Mouse (Mus musculus): ENCODE results near the gene Palm2. TPM values are rescaled to one million over a fixed set of nuclear protein-coding genes. Genes with fewer than 3 reads are reported as not detected.
A peak's percentile ranks its signal among the peaks of the same experiment; 100 is the strongest.

The Palm2 gene
- polyA plus RNA-seq, 1 experiment, result 14.6 TPM

GRCm38 (mm10) chr4:57567666-57568206 lies 133.7 kb downstream of the Palm2 start, which contains the start of gene Pakap:
Gene Pakap, plus strand, starts transcription at chr4:57568179.
- DNase-seq (ENCODE audit: extremely low spot score in 1 of 2, low spot score in 1 of 2), result peak in 1 of 2 experiments; percentile 83

- DNase-seq (ENCODE audit: extremely low spot score in 1 of 2, low spot score in 1 of 2), result no peak
These were observed 134.4 kb downstream of the Palm2 start for GRCm38 (mm10) chr4:57568268-57569068.

- no peak for DNase-seq (ENCODE audit: extremely low spot score in 1 of 2, low spot score in 1 of 2)
These were observed 135.0 kb downstream of the Palm2 start for GRCm38 (mm10) chr4:57569069-57569355.

- no peak for DNase-seq (ENCODE audit: extremely low spot score in 1 of 2, low spot score in 1 of 2)
These were observed 135.7 kb downstream of the Palm2 start for GRCm38 (mm10) chr4:57569711-57570110.

- DNase-seq (ENCODE audit: extremely low spot score in 1 of 2, low spot score in 1 of 2), result no peak
These were observed 136.2 kb downstream of the Palm2 start for GRCm38 (mm10) chr4:57570229-57570628.

- DNase-seq (ENCODE audit: extremely low spot score in 1 of 2, low spot score in 1 of 2), result no peak
These were observed 140.1 kb downstream of the Palm2 start for GRCm38 (mm10) chr4:57574181-57574580.

GRCm38 (mm10) chr4:57574646-57575045 lies 140.6 kb downstream of the Palm2 start:
- no peak for DNase-seq (ENCODE audit: extremely low spot score in 1 of 2, low spot score in 1 of 2)

GRCm38 (mm10) chr4:57575686-57576085 lies 141.6 kb downstream of the Palm2 start:
- DNase-seq (ENCODE audit: extremely low spot score in 1 of 2, low spot score in 1 of 2), result no peak

GRCm38 (mm10) chr4:57576095-57576494 lies 142.0 kb downstream of the Palm2 start:
- DNase-seq (ENCODE audit: extremely low spot score in 1 of 2, low spot score in 1 of 2), result no peak

GRCm38 (mm10) chr4:57579683-57580082 lies 145.6 kb downstream of the Palm2 start:
- no peak for DNase-seq (ENCODE audit: extremely low spot score in 1 of 2, low spot score in 1 of 2)

GRCm38 (mm10) chr4:57585281-57585800 lies 151.3 kb downstream of the Palm2 start:
- DNase-seq (ENCODE audit: extremely low spot score in 1 of 2, low spot score in 1 of 2), result no peak

- DNase-seq (ENCODE audit: extremely low spot score in 1 of 2, low spot score in 1 of 2), result no peak
These were observed 153.0 kb downstream of the Palm2 start for GRCm38 (mm10) chr4:57586933-57587658.

GRCm38 (mm10) chr4:57588356-57588755 lies 154.3 kb downstream of the Palm2 start:
- DNase-seq (ENCODE audit: extremely low spot score in 1 of 2, low spot score in 1 of 2), result no peak

GRCm38 (mm10) chr4:57592751-57593150 lies 158.7 kb downstream of the Palm2 start:
- DNase-seq (ENCODE audit: extremely low spot score in 1 of 2, low spot score in 1 of 2), result no peak

- no peak for DNase-seq (ENCODE audit: extremely low spot score in 1 of 2, low spot score in 1 of 2)
These were observed 165.9 kb downstream of the Palm2 start for GRCm38 (mm10) chr4:57599946-57600345.

GRCm38 (mm10) chr4:57600685-57601457 lies 166.8 kb downstream of the Palm2 start:
- no peak for DNase-seq (ENCODE audit: extremely low spot score in 1 of 2, low spot score in 1 of 2)

- no peak for DNase-seq (ENCODE audit: extremely low spot score in 1 of 2, low spot score in 1 of 2)
These were observed 167.4 kb downstream of the Palm2 start for GRCm38 (mm10) chr4:57601458-57601835.

- no peak for DNase-seq (ENCODE audit: extremely low spot score in 1 of 2, low spot score in 1 of 2)
These were observed 168.0 kb downstream of the Palm2 start for GRCm38 (mm10) chr4:57601903-57602617.

- peak in 1 of 2 experiments; percentile 34 for DNase-seq (ENCODE audit: extremely low spot score in 1 of 2, low spot score in 1 of 2)
These were observed 172.2 kb downstream of the Palm2 start for GRCm38 (mm10) chr4:57606258-57606657.
